Mouse (Mus musculus) liver, postnatal 0 days (tissue): ENCODE measurements around the gene Kirrel3.

Source experiments
- CTCF ChIP-seq: sonication (generic); IDR thresholded peaks from 2 replicates; pipeline ENCODE4 v1.5.1; 2016; ENCODE audit warnings: antibody characterized with exemption, low read depth
- EP300 ChIP-seq: IDR thresholded peaks from 2 replicates; pipeline ENCODE4 v1.6.1; 2016; ENCODE audit warnings: antibody characterized with exemption, low read depth, mild to moderate bottlenecking

DNA sequence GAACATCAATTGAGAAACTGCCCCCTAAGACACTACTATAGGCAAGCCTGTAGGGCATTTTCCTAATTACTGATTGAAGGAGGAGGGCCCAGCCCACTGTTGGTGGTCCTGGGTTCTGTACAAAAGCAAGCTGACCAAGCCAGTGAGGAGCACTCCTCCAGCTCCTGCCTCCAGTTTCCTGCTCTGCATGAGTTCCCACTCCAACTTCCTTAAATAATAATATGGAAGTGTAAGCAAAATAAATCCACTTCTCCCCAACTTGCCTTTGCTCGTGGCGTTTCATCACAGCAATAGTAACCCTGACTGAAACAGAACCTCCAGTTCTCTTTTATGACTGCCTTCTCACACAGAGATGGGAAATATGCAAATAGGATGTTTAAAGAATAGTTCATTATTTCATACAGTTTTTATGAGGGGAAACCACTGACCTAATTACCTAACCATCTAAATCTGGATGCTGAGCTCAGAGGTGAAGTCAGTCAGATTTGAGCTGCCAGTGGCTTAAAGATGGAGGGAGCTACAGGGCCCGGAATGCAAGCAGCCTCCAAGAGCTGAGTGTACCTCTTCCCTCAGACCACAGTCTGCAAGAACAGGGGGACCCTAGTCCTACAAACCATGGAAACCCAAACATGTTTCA, 564.3 kb downstream of the Kirrel3 start:
- TF ChIP-seq EP300 = no peak
- no peak for TF ChIP-seq CTCF
